Mouse (Mus musculus): ENCODE measurements around the gene Lig3.
"Not testable (repeated sequence)": the region's sequence is repeated elsewhere in the genome, so short reads cannot be mapped to it uniquely, and the experiment has no call there.

Lig3 gene

DNA sequence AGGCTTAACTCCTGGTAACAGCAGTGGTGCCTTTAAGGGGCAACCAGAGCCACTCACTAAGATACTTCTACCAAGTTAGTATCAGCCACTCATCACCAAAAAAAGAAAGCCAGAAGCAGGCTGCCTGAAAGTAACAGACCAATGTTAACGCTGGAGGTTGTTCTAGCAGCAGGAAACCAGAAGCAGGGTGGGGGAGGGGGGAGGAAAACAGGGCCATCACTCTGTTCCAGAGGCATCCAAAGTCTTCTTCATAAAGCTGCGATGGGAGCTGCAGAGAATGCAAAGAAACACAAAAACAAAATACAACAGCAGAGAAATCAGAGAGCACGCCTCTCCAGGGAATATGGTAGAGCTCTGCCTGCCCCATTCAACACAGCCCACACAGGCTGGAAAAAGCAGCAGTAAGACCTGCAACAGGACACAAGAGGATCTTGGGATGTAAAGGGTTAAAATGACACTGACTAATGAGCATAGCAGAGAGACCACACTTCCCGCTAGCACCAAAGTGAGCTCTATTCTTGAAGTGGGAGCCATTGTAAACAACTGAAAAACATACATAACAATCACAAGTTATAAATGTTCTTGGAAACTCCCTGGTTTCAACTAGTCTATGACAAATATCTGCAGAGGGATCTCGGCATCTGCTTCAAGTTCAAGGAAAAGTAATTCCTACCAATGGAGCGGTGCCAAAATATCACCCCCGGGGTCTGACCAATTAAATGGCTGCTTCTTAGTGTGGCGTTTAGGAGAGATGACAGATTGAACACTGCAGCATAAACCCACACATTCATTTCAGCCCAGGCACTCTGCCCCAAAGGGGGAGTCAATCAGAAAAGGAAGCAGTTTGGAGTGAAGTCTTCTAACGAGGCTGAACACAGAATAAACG, 50.3 kb downstream of the Lig3 start:
- no peak for DNase-seq (ENCODE audit: low spot score)

DNA sequence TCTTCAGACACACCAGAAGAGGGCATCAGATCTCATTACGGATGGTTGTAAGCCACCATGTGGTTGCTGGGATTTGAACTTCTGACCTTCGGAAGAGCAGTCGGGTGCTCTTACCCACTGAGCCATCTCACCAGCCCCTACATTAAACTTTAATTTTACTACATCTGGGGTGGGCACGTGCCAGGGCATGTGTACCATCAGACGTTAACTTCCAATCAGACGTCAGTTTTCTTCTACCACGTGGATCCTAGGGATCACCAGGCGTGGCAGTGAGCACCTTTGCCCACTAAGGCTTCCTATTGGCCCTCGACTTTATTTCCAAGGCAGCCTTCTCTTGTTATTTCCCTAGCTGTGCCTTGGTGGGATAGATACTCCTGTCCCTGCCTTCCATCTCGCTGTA, 51.5 kb downstream of the Lig3 start:
- not testable (repeated sequence) for DNase-seq (ENCODE audit: low spot score)

DNA sequence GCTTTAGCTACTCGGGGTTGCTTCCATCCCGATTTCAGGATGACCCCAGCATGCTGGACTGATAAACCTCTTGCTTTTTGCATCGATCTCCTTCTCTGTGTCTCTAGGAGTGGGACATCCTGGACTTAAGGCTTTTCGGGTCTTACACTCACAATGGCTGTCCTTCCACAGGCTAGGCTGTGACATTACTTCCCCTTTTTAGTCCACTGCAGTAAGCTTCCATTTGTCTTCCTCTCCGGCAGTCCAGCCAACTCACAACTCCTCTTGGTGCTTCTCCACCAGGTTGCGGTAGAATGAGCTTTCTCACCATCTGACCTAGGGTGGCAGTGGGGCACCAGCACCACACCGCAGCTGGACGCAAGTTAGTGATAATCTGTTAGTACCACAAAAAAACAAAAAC, 53.0 kb downstream of the Lig3 start:
- no peak for DNase-seq (ENCODE audit: low spot score)

DNA sequence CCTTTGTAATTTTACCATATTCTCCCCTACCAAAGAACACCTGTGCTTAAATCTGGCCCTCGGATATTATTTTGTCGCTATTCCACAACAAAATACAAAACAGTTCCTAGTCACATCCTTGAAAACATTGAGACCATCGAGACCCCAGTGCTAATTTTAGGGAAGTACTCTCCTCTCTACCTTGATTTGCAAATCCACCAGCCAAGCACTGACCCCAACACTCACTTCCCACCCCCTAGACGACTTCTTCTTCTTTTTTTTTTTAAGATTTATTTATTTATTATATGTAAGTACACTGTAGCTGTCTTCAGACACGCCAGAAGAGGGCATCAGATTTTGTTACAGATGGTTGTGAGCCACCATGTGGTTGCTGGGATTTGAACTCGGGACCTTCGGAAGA, 53.5 kb downstream of the Lig3 start:
- not testable (repeated sequence) for DNase-seq (ENCODE audit: low spot score)

DNA sequence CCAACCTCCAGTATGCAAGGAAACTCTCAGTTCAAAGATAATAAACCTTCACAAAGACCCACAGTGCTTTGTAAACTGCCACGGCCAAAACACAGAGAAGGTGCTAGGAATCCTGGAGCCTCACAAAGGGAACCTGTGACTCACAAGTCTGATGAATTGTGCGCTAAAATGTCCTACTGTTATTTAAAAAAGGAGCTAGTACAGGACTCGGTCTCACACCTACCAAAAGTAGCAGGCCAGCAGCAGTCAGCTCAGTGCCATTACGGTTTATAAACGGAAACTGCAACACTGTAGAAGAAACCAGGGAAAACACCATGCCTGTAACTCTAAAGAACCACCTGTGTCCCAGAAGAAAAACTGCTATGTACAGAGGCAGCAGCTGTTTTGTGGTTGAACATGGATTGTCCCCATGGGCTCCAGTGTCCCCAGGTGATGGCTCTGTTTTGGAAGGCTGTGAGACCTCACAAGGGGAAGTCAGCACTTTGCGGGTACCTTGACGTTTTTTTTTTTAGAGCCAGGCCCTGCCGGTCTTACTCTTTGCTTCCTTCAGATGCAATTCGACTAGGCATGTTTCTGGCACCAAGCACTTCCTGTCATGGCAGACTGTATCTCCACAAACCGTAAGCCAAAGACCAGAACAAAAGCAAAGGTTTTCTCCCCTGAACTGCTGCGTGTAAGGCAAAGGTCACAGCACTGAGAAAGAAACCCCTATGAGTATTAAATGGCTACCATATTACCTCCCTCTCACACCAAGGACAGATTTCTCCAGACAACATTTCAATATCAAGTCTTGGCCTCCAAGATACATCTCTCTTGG, 54.9 kb downstream of the Lig3 start:
- DNase-seq (ENCODE audit: low spot score): no peak

DNA sequence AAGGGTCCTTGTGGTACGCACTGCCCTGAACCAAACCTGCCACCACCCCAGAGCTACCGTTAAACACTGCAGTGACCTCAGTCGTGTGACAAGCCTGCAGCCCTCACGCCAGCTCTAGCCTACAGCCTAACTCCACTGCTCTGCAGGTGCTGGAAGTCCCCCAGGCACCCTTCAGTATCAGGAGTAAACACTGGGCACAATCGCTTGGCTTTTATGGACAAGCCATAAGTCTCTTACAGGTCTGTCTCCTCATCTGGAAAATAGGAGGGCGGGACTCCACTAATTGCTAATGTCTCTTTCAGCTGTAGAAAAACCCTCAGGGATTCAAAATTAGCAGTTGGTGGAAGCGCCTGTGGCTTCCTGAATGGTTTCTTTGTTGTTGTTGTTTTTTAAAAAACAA, 56.3 kb downstream of the Lig3 start:
- DNase-seq (ENCODE audit: low spot score): no peak

DNA sequence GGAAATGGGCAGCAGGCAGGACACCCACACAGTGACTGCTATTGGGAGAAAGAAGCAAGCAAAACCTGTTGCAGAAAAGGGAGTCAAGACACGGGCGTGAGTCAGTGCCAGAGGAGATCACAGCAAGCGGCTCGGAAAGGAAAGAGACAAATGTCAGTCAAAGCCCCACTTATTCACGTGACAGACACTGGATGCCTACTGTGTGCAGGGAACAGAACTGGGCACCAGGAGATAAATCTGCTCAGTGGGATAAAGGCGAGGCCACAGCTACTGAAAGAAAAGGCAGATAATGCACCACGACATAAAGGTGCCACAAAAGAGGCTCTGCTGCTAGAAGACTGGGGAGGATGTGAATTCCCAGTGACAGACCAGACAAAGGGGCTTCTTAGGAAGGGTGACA, 56.9 kb downstream of the Lig3 start:
- no peak for DNase-seq (ENCODE audit: low spot score)

DNA sequence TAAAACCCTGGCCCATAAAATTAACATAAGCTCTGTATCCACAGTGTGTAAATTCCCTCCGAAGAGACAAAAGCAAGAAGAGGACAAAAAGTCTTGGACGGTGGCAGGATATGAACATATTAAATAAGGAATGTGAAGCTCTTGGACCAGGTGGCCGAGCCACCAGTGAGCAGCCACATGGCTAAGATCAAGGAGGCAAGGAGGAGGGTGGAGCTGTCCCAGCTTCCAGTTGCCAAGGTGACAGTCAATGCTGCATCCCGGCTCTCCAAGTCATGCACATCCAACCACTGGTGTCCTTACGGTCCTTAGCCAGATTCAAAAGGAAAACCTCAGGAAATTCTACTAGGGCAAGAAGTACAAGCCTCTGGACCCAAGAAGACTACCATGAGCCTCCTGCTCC, 57.6 kb downstream of the Lig3 start:
- DNase-seq (ENCODE audit: low spot score): no peak

DNA sequence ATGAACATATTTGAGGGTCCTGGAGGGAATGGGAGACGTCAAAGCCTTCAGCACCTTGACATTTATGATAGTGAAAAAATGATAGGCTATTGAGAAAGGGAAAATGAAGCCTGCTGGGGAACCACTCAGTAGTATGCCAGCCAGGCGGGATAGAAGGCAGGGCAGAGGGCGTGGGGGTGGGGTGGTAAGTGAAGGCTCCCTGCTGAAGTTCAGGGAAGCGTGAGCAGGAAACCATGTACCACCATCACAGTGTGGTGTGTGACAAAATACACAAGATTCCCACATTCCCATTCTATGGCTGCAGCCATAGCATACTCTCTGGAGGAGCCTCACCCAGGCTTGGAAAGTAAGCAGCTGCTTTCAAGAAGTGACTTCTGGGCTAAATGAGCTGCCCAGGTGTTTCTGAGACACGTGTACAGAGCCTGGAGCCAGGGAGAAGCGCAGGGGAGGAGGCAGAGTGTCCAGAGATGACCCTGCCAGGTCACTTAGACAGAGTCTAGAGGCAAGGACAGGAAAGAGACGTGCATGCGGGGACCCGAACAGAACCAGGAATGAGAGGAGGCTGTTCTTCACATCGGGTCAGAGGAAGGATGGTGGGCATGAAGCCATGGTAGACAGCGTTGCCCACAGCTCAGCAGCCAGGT, 64.0 kb downstream of the Lig3 start:
- DNase-seq (ENCODE audit: low spot score): no peak

DNA sequence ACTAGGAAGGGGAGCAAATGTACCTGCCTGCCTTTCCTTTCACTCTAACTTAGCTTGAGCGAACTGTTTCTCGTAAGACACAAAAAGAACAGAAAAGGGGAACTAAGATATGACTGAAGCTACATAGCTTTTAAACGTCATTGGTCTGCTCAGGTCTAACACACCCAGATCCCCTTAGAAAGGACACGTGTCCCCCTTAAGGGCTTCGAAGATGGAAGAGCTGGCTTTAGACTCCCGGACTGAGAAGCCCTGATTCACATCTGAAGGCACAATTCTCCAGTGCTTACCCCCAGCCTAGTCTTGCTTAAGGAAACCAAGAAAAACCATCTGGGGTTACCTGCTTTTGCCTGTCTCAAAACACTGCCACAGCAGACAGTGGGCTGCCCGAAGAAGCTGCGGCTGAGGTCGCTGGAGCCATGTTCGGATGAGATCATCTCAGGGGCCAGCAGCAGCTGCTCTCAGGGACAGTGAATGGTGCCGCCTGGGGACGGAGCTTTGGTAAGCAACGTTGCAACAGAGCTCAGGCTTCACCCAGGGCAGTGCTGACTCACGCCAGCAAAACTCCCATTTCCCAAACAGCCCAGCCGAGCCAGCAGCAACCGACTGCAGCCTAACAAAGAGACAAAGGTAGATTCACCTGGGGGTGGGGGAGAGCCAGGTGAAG, 64.6 kb downstream of the Lig3 start:
- peak; percentile 72 for DNase-seq (ENCODE audit: low spot score)

DNA sequence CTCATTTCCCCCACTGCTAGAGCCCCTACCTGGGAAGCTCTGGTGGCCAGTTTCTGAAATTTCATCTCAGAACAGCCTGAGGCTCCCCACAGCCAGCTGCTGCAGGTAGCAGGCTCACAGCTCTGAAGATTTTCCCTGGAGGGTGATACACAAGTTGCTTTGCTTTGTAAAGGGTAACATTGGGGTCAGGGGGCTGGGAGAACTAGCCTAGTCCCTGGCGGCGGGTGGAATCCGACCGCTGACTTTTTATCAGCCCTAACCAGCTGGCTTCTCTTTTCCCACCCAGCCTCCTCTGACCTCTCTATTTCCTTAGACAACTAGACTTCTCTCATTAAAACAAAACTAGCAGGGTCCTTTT, 65.2 kb downstream of the Lig3 start:
- DNase-seq (ENCODE audit: low spot score): peak; percentile 64

DNA sequence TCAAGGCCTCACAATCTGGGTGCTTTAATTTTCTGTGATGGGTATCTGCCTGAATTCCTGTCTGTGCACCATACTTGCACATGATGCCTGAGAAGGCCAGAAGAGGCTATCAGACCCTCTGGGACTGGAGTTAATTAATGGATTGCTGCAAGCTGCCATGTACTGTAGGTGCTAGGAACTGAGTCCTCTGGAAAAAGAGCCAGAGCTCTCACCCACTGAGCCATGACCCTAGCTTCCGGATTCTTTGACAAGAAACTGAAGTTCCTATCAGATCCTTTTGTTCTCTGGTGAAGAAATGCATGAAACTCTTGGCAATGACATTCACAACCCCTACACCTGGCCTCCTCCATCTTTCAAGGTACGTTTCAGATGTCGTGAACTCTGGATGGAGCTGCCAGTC, 66.0 kb downstream of the Lig3 start:
- no peak for DNase-seq (ENCODE audit: low spot score)

DNA sequence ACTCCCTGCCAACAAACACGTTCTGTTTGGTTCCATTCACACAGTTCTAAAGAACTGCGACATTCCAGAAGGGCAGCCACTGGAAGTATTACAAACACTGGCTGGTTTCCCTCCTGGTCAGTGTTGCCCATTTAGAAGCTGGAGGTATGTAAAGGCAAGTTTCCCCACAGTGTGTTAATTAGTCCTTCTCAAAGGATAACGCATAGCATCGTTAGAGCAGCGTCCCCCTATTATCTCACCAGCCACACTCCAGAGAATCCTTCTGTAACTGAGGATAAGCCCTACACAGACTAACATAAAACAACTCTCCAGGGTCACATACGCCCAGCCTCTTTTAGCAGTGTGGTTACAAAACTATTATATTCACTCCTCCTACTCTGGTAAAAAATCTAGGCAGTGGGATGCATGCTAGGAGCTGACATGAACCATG, 66.7 kb downstream of the Lig3 start:
- peak; percentile 58 for DNase-seq (ENCODE audit: low spot score)

DNA sequence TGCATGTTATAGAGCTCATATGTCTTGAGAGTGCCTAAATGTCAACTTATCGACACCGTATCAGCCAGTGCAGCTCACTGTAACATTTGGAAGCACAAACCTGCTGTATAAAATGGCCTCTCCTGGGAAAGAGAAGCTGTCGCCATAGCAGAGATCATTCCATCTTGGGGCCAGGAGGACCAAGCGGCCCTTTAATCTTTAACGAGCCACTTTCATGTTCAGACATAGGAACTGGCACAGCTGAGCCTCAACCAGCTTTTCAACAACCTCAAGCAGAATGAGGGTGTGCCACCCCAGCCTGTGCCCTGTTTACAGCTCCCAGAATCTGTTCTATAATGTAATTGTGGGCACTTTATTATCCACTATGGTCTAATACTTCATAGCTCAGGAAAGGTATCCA, 69.4 kb downstream of the Lig3 start:
- DNase-seq (ENCODE audit: low spot score): no peak

DNA sequence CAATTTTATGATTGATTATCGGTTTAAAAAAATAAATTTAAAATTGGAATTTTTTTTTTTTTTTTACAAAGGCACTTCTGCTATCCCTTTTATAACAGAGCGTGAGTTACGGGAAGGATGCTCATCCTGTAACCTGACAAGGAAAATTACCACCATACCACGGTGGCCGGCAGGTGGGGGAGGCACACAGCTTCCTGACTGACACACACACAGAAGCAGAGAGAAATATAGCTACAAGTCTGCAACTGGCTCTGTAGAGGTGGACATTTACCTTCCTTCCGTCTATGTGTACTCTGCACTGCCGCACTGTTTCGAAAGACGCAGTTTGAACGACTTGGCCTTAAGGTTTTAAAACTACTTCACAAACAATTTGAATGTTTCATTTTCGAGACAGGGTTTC, 71.2 kb downstream of the Lig3 start:
- no peak for DNase-seq (ENCODE audit: low spot score)

DNA sequence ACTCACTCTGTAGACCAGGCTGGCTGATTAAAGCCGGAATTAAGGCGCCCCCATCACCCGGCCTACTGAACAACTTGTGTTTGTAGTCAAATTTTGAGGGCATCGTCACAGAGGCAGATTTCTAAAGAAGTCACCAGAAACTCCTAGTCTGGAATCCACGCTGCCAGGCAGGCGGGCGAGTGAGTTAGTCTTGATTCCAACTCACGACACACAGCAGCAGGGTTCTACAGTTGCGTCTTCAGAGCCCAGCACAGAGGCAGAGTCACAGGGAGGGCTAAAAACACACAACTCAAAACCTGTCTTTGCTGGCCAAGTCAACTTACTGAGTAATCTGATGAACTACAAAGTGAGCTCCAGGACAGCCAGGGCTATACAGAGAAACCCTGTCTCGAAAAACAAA, 71.6 kb downstream of the Lig3 start:
- no peak for DNase-seq (ENCODE audit: low spot score)

DNA sequence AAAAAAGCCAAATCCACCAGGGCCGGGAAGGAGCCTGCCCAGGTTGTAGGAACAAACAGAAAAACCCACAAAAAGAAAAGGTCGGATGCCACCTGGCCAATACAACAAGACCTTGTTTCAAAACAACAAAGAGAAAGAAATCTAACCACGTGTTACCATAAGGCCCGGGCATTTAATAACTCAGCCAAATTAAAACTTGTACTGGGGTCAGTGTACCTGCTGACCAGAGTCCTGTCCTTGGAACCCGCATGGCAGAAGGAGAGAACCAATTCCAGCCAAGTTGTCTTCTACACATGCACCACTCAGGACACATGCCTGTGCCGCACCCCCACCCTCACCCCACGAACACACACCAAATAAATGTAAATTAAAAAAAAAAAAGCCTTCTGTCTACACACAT, 72.0 kb downstream of the Lig3 start:
- no peak for DNase-seq (ENCODE audit: low spot score)
